In the genomic region with DNA sequence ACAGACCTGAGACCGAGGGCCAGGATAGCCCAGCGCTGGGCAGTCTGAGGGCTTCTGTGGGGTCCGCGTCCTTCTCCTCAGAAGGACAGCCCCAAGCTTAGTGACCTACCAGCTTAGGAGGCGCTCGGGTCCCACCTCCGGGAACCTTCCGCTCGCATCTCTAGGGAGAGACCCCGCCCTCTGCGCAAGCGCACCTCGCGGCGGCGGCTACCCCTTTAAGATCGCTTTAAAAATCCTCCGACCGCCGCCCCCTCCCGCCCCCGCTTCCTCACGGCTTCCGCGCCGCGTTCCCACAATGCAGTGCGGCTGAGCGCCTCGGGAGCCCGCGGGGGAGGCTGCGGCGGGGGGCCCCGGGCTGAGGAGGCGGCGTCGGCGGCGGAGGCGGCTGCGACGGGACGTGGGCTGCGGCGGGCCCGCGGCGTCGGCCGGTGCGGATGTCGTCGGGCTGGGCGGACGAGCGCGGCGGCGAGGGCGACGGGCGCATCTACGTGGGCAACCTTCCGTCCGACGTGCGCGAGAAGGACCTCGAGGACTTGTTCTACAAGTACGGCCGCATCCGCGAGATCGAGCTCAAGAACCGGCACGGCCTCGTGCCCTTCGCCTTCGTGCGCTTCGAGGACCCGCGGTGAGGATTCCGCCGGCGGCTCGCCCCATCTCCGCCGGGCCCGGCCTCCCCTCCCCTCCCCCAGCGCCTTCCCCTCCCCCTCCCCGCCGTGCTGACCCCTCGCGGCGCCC, we compare ENCODE assay signal across 8 mouse cellular contexts. TPM values are rescaled to one million over a fixed set of nuclear protein-coding genes. Genes with fewer than 3 reads are reported as not detected.
DNase-seq lines count a peak whose midpoint lies in the region; ATAC-seq and TF ChIP-seq lines count a peak whose summit lies in the region.

A gene (plus strand): TSS at position 303 of the 735 bp plus-strand sequence.

- DNase-seq in CH12.LX (ENCODE audit: extremely low read depth) = peak; percentile 90
- peak; percentile 89 for DNase-seq in c-Kit-positive CD71-positive TER-119-negative erythroid progenitor cells, embryonic 14.5 days (ENCODE audit: low read depth)
- DNase-seq in heart, postnatal 0 days (ENCODE audit: low spot score) = peak; percentile 90
- DNase-seq in large intestine, adult 2 months (ENCODE audit: low read depth, low spot score) = no peak
- peak; percentile 97 for DNase-seq in liver, postnatal 0 days
- DNase-seq in testis, postnatal 10 days (ENCODE audit: low spot score) = peak; percentile 98

- no peak for TF ChIP-seq CTCF in CH12.LX (conservative IDR thresholded peaks at IDR 0.05 in 1 of 2, IDR thresholded peaks at IDR 0.05 in 1 of 2; ENCODE audit: low read depth in 2 of 2, low read length in 2 of 2)
- TF ChIP-seq CTCF in heart, postnatal 0 days (IDR thresholded peaks at IDR 0.05; ENCODE audit: low read depth) = no peak
- no peak for TF ChIP-seq CTCF in liver, postnatal 0 days (IDR thresholded peaks at IDR 0.05; ENCODE audit: low read depth)

- WGBS in forebrain, embryonic 12.5 days = under 1% methylated on average over 79 of the region's 97 CpGs
- WGBS in heart, postnatal 0 days = under 1% methylated on average over 89 of the region's 97 CpGs
- WGBS in large intestine, adult 2 months = under 1% methylated on average over 89 of the region's 97 CpGs
- WGBS in liver, postnatal 0 days (ENCODE audit: insufficient replicate concordance) = 1% methylated on average over 77 of the region's 97 CpGs
- WGBS in neural tube, embryonic 14.5 days = under 1% methylated on average over 70 of the region's 97 CpGs

- H3K4me3 ChIP-seq in CH12.LX (replicated peaks in 1 of 3; ENCODE audit: low read depth in 2 of 3, low read length in 2 of 3, poor library complexity in 1 of 3) = peak within 1 kb of the TSS; percentile 87 to 100 (median 91)
- H3K4me3 ChIP-seq in forebrain, embryonic 12.5 days (replicated peaks) = peak within 1 kb of the TSS; percentile 97
- H3K4me3 ChIP-seq in heart, postnatal 0 days (ENCODE audit: low read depth, low read length) = peak within 1 kb of the TSS; percentile 87
- H3K4me3 ChIP-seq in liver, postnatal 0 days (ENCODE audit: low read depth, low read length) = peak within 1 kb of the TSS; percentile 85
- H3K4me3 ChIP-seq in neural tube, embryonic 14.5 days (ENCODE audit: low read depth, low read length) = peak within 1 kb of the TSS; percentile 64

- in situ Hi-C loops in CH12.LX (cut with MboI; ENCODE audit: low pct_ligation_motif_present, low pct_unique_long_range_greater_than_20kb, low sequenced_read_pairs) = no loop called here

- H3K4me1 ChIP-seq in CH12.LX (ENCODE audit: control insufficient read depth in 1 of 2, insufficient read depth in 2 of 2) = peaks cover 4 to 39% of the 10 kb centered on the region in 2 experiments; a peak in 3 of 4 replicates
- H3K4me1 ChIP-seq in forebrain, embryonic 12.5 days = peaks cover 26% of the 10 kb centered on the region
- H3K4me1 ChIP-seq in heart, postnatal 0 days (ENCODE audit: control insufficient read depth, insufficient read depth) = peaks cover 29% of the 10 kb centered on the region
- peaks cover 8% of the 10 kb centered on the region for H3K4me1 ChIP-seq in liver, postnatal 0 days (ENCODE audit: insufficient read depth)
- peaks cover 25% of the 10 kb centered on the region for H3K4me1 ChIP-seq in neural tube, embryonic 14.5 days (ENCODE audit: control insufficient read depth, insufficient read depth, low read length)

- ATAC-seq in forebrain, embryonic 12.5 days (ENCODE audit: low FRiP score) = peak; percentile 95
- peak; percentile 95 for ATAC-seq in heart, postnatal 0 days (ENCODE audit: insufficient read depth, low read depth)
- ATAC-seq in liver, postnatal 0 days = peak; percentile 93
- ATAC-seq in neural tube, embryonic 14.5 days (ENCODE audit: low read depth) = peak; percentile 91

- dilution Hi-C loops in CH12.LX (cut with MboI; ENCODE audit: extremely low pct_ligation_motif_present, extremely low pct_unique_long_range_greater_than_20kb, low sequenced_read_pairs) = no loop called here

- H3K79me2 ChIP-seq in CH12.LX (replicated peaks; ENCODE audit: control insufficient read depth, extremely low read depth, insufficient read depth, poor library complexity, severe bottlenecking) = peaks cover 46% of the 10 kb centered on the region

- no peaks in the 10 kb centered on the region for H3K27me3 ChIP-seq in CH12.LX (replicated peaks)
- no peaks in the 10 kb centered on the region for H3K27me3 ChIP-seq in forebrain, embryonic 12.5 days
- no peaks in the 10 kb centered on the region for H3K27me3 ChIP-seq in heart, postnatal 0 days (ENCODE audit: control insufficient read depth, insufficient read depth, low read length)
- no peaks in the 10 kb centered on the region for H3K27me3 ChIP-seq in liver, postnatal 0 days (ENCODE audit: insufficient read depth, low read length)
- H3K27me3 ChIP-seq in neural tube, embryonic 14.5 days (ENCODE audit: control insufficient read depth, insufficient read depth, low read length) = no peaks in the 10 kb centered on the region

- TF ChIP-seq EP300 in CH12.LX (IDR thresholded peaks at IDR 0.05; ENCODE audit: low read length) = no peak
- no peak for TF ChIP-seq EP300 in heart, postnatal 0 days (IDR thresholded peaks at IDR 0.05; ENCODE audit: low read depth)
- no peak for TF ChIP-seq EP300 in liver, postnatal 0 days (IDR thresholded peaks at IDR 0.05; ENCODE audit: low read depth)

- H3K4me2 ChIP-seq in CH12.LX (ENCODE audit: insufficient read depth, low read depth, poor library complexity, severe bottlenecking) = peak within 1 kb of the TSS; percentile 84
- peak within 1 kb of the TSS; percentile 89 for H3K4me2 ChIP-seq in forebrain, embryonic 12.5 days
- peak within 1 kb of the TSS; percentile 97 for H3K4me2 ChIP-seq in heart, postnatal 0 days (ENCODE audit: low read depth, low read length)
- H3K4me2 ChIP-seq in liver, postnatal 0 days (ENCODE audit: low read depth, low read length) = peak within 1 kb of the TSS; percentile 90
- H3K4me2 ChIP-seq in neural tube, embryonic 14.5 days (ENCODE audit: low read depth, low read length) = peak within 1 kb of the TSS; percentile 85

- no peaks in the 10 kb centered on the region for H3K9me3 ChIP-seq in CH12.LX (replicated peaks; ENCODE audit: low read length)
- no peaks in the 10 kb centered on the region for H3K9me3 ChIP-seq in forebrain, embryonic 12.5 days
- no peaks in the 10 kb centered on the region for H3K9me3 ChIP-seq in heart, postnatal 0 days (replicated peaks; ENCODE audit: control insufficient read depth, low read length)
- no peaks in the 10 kb centered on the region for H3K9me3 ChIP-seq in liver, postnatal 0 days (ENCODE audit: low read length)
- no peaks in the 10 kb centered on the region for H3K9me3 ChIP-seq in neural tube, embryonic 14.5 days (ENCODE audit: control insufficient read depth, low read length)

- peak within 1 kb of the TSS; percentile 93 for H3K27ac ChIP-seq in CH12.LX (ENCODE audit: insufficient read depth, low read depth)
- H3K27ac ChIP-seq in forebrain, embryonic 12.5 days = peak within 1 kb of the TSS; percentile 89
- H3K27ac ChIP-seq in heart, postnatal 0 days (ENCODE audit: low read depth) = peak within 1 kb of the TSS; percentile 84
- H3K27ac ChIP-seq in liver, postnatal 0 days (ENCODE audit: low read depth) = peak within 1 kb of the TSS; percentile 61
- peak within 1 kb of the TSS; percentile 81 for H3K27ac ChIP-seq in neural tube, embryonic 14.5 days (ENCODE audit: low read depth, low read length)

- H3K36me3 ChIP-seq in CH12.LX (replicated peaks in 1 of 2; ENCODE audit: control insufficient read depth in 1 of 2, insufficient read depth in 1 of 2, low read length in 1 of 2) = peaks cover 17 to 34% of the 10 kb centered on the region in 2 experiments
- H3K36me3 ChIP-seq in forebrain, embryonic 12.5 days (replicated peaks) = peaks cover 25% of the 10 kb centered on the region
- H3K36me3 ChIP-seq in heart, postnatal 0 days (replicated peaks; ENCODE audit: control insufficient read depth, insufficient read depth, low read length) = peaks cover 20% of the 10 kb centered on the region
- H3K36me3 ChIP-seq in liver, postnatal 0 days (replicated peaks; ENCODE audit: insufficient read depth, low read length) = peaks cover 11% of the 10 kb centered on the region
- H3K36me3 ChIP-seq in neural tube, embryonic 14.5 days (ENCODE audit: control insufficient read depth, insufficient read depth, low read length) = peaks cover 4% of the 10 kb centered on the region; the same call in 1 of the 2 replicates

- TF ChIP-seq RAD21 in CH12.LX (IDR thresholded peaks at IDR 0.05; ENCODE audit: low read depth, low read length) = no peak

- H3K9ac ChIP-seq in CH12.LX (ENCODE audit: insufficient read depth, low read depth) = peak within 1 kb of the TSS; percentile 91
- peak within 1 kb of the TSS; percentile 96 for H3K9ac ChIP-seq in forebrain, embryonic 12.5 days
- H3K9ac ChIP-seq in heart, postnatal 0 days (replicated peaks; ENCODE audit: low read depth, low read length) = peak within 1 kb of the TSS; percentile 91
- H3K9ac ChIP-seq in liver, postnatal 0 days (replicated peaks) = peak within 1 kb of the TSS; percentile 82
- peak within 1 kb of the TSS; percentile 91 for H3K9ac ChIP-seq in neural tube, embryonic 14.5 days (replicated peaks; ENCODE audit: low read depth, low read length)

- TF ChIP-seq POLR2A in CH12.LX (IDR thresholded peaks at IDR 0.05; ENCODE audit: low read depth, low read length) = peak; percentile 77

TF ChIP-seq in CH12.LX, 34 proteins besides CTCF, POLR2A, EP300 and RAD21 (continues in another document):
- no peak for TF ChIP-seq USF2 (conservative IDR thresholded peaks at IDR 0.05; ENCODE audit: low read depth, low read length)
- no peak for TF ChIP-seq MYC (IDR thresholded peaks at IDR 0.05; ENCODE audit: low read depth, low read length)
- TF ChIP-seq ELF1 (IDR thresholded peaks at IDR 0.05; ENCODE audit: low read depth, low read length) = peak; percentile 87
- TF ChIP-seq JUND (conservative IDR thresholded peaks at IDR 0.05; ENCODE audit: low read depth, low read length) = no peak
- TF ChIP-seq USF1 (IDR thresholded peaks at IDR 0.05; ENCODE audit: low read depth, low read length) = no peak
- 0 out of 2 replicates have a peak, but pooled peaks have one; percentile 35 for TF ChIP-seq TBP (conservative IDR thresholded peaks at IDR 0.05; ENCODE audit: low read depth, low read length)
- peak; percentile 78; the same call in 1 of the 2 replicates for TF ChIP-seq SIN3A (IDR thresholded peaks at IDR 0.05; ENCODE audit: low read length)
- no peak for TF ChIP-seq SMC3 (IDR thresholded peaks at IDR 0.05; ENCODE audit: low read depth, low read length)

RNA-seq across cellular contexts. Expression of the gene that starts here (rescaled TPM):
- 73.4 and 82.8 TPM in 2 replicates for total RNA-seq in CH12.LX (2012; rRNA removed)
- 117 and 121 TPM in 2 replicates for total RNA-seq in CH12.LX (2014; rRNA removed)
- polyA plus RNA-seq in CH12.LX (2012; ENCODE audit: insufficient read length, low read depth) = 112 and 130 TPM in 2 replicates
- polyA plus RNA-seq in forebrain, embryonic 12.5 days (2016; fragmentation: Nextera tagmentation; extraction: Ambion mirVana) = 353 and 383 TPM in 2 replicates
- 21.3 and 41.1 TPM in 2 replicates for total RNA-seq in heart, postnatal 0 days (2014; rRNA removed; ENCODE audit: low replicate concordance)
- polyA plus RNA-seq in heart, postnatal 0 days (2015; fragmentation: Nextera tagmentation; extraction: Ambion mirVana) = 62.9 and 67.5 TPM in 2 replicates
- 28.5 and 31.3 TPM in 2 replicates for polyA plus RNA-seq in large intestine, adult 2 months (2012; rRNA removed)
- 86.0 and 90.6 TPM in 2 replicates for polyA plus RNA-seq in liver, postnatal 0 days (2015; fragmentation: Nextera tagmentation; extraction: Ambion mirVana)
- 123 and 140 TPM in 2 replicates for polyA plus RNA-seq in neural tube, embryonic 14.5 days (2014; fragmentation: Nextera tagmentation; extraction: Ambion mirVana)
